Mouse (Mus musculus): ENCODE data around the gene Acer3. TPM values are rescaled to one million over a fixed set of nuclear protein-coding genes. Genes with fewer than 3 reads are reported as not detected.

Acer3 gene
- total RNA-seq (2012; rRNA removed) (41.7 and 44.3 TPM in 2 replicates), polyA plus RNA-seq (2012; ENCODE audit: insufficient read depth in 1 of 2, insufficient read length in 2 of 2, low read depth in 1 of 2, low replicate concordance in 2 of 2, missing spikeins in 1 of 2) (10 to 100 TPM in 1 of 2 experiments, not detected in 1; 17.2 TPM)

DNA sequence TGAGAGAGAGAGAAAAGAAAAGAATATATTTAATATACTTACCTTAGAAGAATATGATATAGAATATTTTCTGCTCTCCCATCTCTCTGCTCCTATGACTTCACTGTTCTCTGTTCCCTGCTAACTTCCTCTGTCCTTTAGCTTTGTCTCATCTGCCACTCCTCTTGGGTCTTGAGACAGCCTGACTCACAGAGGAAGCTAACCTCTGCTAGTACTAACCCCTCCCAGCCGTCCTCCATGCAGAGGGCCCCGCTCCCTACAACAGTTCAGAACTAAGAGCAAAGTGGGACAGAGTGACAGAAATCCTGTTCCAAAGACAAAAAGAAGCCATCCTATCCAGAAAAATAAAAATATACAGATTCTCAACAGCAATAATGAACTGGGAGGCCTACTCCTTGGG lies at the start of gene Acer3:
Gene Acer3 (minus strand): TSS at position 126 of the 400 bp plus-strand sequence.
- Histone ChIP-seq H3K79me2 (ENCODE audit: control insufficient read depth, insufficient read depth, low read length, poor library complexity) (no peaks in the 10 kb centered on the region), H3K4me3 (ENCODE audit: control insufficient read depth in 1 of 2, insufficient read depth in 1 of 2, low read depth in 2 of 2, low read length in 2 of 2) (no peak within 1 kb of the TSS), H3K27ac (ENCODE audit: control insufficient read depth, low read depth, low read length) (no peak within 1 kb of the TSS)

DNA sequence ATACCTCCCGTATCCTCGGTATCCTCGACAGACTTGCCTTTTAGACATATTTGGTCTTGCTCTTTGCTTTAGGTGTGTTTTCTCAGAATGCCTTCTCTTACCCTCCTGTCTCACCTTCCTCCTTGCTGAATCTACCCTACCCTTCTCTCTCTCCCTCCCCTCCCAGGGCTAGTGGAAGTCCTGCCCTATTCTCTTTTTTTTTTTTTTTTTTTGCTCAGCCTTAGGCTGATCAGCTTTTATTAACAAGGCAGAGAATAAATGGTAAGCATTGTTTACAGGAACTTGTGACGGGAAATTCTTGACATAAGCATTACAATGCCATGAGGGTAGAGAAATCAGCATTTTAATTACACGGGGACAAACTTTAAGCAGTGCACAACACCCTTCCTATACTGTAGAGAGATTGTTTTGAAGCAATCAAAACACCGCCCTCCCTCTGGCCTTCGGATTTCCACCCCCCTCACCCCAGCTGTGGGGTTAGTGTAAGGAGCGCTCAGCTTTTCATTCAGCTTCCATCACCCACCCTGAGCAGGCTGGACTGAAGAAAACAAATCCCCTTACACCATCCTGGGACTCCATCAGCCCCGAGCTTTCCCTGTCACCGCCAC lies 48.9 kb upstream of the Acer3 start:
- H3K27ac ChIP-seq (ENCODE audit: control insufficient read depth, low read depth, low read length), result no peak overlapping the region
- H3K9me3 ChIP-seq (replicated peaks; ENCODE audit: insufficient read depth, low read length), result no peaks in the 10 kb centered on the region
- H3K9ac ChIP-seq (ENCODE audit: control insufficient read depth, low read depth, low read length, poor library complexity, severe bottlenecking), result no peak overlapping the region
- no peaks in the 10 kb centered on the region for H3K36me3 ChIP-seq (ENCODE audit: control insufficient read depth in 1 of 2, insufficient read depth in 2 of 2, low read length in 2 of 2)
- H3K4me3 ChIP-seq (ENCODE audit: control insufficient read depth in 1 of 2, insufficient read depth in 1 of 2, low read depth in 2 of 2, low read length in 2 of 2), result no peak overlapping the region
- H3K79me2 ChIP-seq (ENCODE audit: control insufficient read depth, insufficient read depth, low read length, poor library complexity), result no peaks in the 10 kb centered on the region
- TF ChIP-seq EP300 (IDR thresholded peaks at IDR 0.05; ENCODE audit: low read depth in 1 of 2, low read length in 2 of 2) (no peak), MEF2A (IDR thresholded peaks at IDR 0.05; ENCODE audit: extremely low read depth, insufficient replicate concordance, low read depth, low read length, poor library complexity, severe bottlenecking) (no peak), ZC3H11A (IDR thresholded peaks at IDR 0.05; ENCODE audit: low read depth, low read length) (no peak), POLR2AphosphoS5 (IDR thresholded peaks at IDR 0.05; ENCODE audit: borderline replicate concordance, low read depth, low read length) (no peak), MYB (IDR thresholded peaks at IDR 0.05; ENCODE audit: low read depth, low read length) (no peak), MAZ (IDR thresholded peaks at IDR 0.05; ENCODE audit: low read depth, low read length) (no peak), UBTF (IDR thresholded peaks at IDR 0.05; ENCODE audit: borderline replicate concordance, insufficient read depth, low read depth, low read length) (no peak)
- DNase-seq (ENCODE audit: low read depth, low spot score), result no peak
- H3K4me1 ChIP-seq (ENCODE audit: control insufficient read depth in 1 of 2, insufficient read depth in 2 of 2, low read length in 2 of 2), result no peaks in the 10 kb centered on the region
- H3K27me3 ChIP-seq (ENCODE audit: control insufficient read depth in 1 of 2, insufficient read depth in 2 of 2, low read length in 2 of 2), result peaks cover 4 to 5% of the 10 kb centered on the region in 2 experiments

More for the DNA sequence above, at the start of gene Acer3:
- no peak for TF ChIP-seq CHD1 (IDR thresholded peaks at IDR 0.05; ENCODE audit: low read depth, low read length)
- no peak for TF ChIP-seq POLR2AphosphoS5 (IDR thresholded peaks at IDR 0.05; ENCODE audit: borderline replicate concordance, low read depth, low read length)
- TF ChIP-seq MAFK (IDR thresholded peaks at IDR 0.05; ENCODE audit: borderline replicate concordance, low read depth, low read length), result no peak
- no peak for TF ChIP-seq POLR2A (IDR thresholded peaks at IDR 0.05; ENCODE audit: control insufficient read depth in 1 of 2, insufficient read depth in 1 of 2, low read depth in 1 of 2, low read length in 2 of 2, poor library complexity in 1 of 2)
- TF ChIP-seq SIN3A (IDR thresholded peaks at IDR 0.05; ENCODE audit: low read length), result no peak
- no peak for TF ChIP-seq GATA1 (IDR thresholded peaks at IDR 0.05; ENCODE audit: low read depth, low read length)
- no peak for TF ChIP-seq GABPA (IDR thresholded peaks at IDR 0.05; ENCODE audit: low read depth, low read length)
- no peak for TF ChIP-seq MXI1 (IDR thresholded peaks at IDR 0.05; ENCODE audit: low read depth, low read length)
- no peak for TF ChIP-seq RAD21 (IDR thresholded peaks at IDR 0.05; ENCODE audit: low read depth, low read length)
- TF ChIP-seq MAZ (IDR thresholded peaks at IDR 0.05; ENCODE audit: low read depth, low read length), result no peak
- TF ChIP-seq KAT2A (conservative IDR thresholded peaks at IDR 0.05; ENCODE audit: low read depth, low read length), result no peak
- TF ChIP-seq TBP (IDR thresholded peaks at IDR 0.05; ENCODE audit: low read depth, low read length), result no peak
- no peak for TF ChIP-seq ELF1 (IDR thresholded peaks at IDR 0.05; ENCODE audit: low read depth, low read length)
- TF ChIP-seq TCF12 (IDR thresholded peaks at IDR 0.05; ENCODE audit: low read depth, low read length), result no peak
- TF ChIP-seq POLR2AphosphoS2 (IDR thresholded peaks at IDR 0.05; ENCODE audit: low read length), result no peak
- TF ChIP-seq HCFC1 (IDR thresholded peaks at IDR 0.05; ENCODE audit: low read depth, low read length), result no peak
- TF ChIP-seq MYC (IDR thresholded peaks at IDR 0.05; ENCODE audit: low read depth, low read length), result no peak
- no peak for TF ChIP-seq NELFE (IDR thresholded peaks at IDR 0.05; ENCODE audit: low read depth, low read length)
- no peak for DNase-seq (ENCODE audit: low read depth, low spot score)
- Histone ChIP-seq H3K27me3 (ENCODE audit: control insufficient read depth in 1 of 2, insufficient read depth in 2 of 2, low read length in 2 of 2) (no peaks in the 10 kb centered on the region), H3K4me1 (ENCODE audit: control insufficient read depth in 1 of 2, insufficient read depth in 2 of 2, low read length in 2 of 2) (peaks cover 8 to 16% of the 10 kb centered on the region in 2 experiments), H3K36me3 (ENCODE audit: control insufficient read depth in 1 of 2, insufficient read depth in 2 of 2, low read length in 2 of 2) (peaks cover 0 to 12% of the 10 kb centered on the region in 2 experiments; a peak in 2 of 4 replicates), H3K9me3 (replicated peaks; ENCODE audit: insufficient read depth, low read length) (no peaks in the 10 kb centered on the region), H3K9ac (ENCODE audit: control insufficient read depth, low read depth, low read length, poor library complexity, severe bottlenecking) (no peak within 1 kb of the TSS)

All from MEL (cell line).